Mouse (Mus musculus): ENCODE data around the gene Chmp4b. TPM values are rescaled to one million over a fixed set of nuclear protein-coding genes. Genes with fewer than 3 reads are reported as not detected.
A peak's percentile ranks its signal among the peaks of the same experiment; 100 is the strongest.

Chmp4b gene
- polyA plus RNA-seq, 1 experiment from 2014 or later: 29.3 TPM

DNA sequence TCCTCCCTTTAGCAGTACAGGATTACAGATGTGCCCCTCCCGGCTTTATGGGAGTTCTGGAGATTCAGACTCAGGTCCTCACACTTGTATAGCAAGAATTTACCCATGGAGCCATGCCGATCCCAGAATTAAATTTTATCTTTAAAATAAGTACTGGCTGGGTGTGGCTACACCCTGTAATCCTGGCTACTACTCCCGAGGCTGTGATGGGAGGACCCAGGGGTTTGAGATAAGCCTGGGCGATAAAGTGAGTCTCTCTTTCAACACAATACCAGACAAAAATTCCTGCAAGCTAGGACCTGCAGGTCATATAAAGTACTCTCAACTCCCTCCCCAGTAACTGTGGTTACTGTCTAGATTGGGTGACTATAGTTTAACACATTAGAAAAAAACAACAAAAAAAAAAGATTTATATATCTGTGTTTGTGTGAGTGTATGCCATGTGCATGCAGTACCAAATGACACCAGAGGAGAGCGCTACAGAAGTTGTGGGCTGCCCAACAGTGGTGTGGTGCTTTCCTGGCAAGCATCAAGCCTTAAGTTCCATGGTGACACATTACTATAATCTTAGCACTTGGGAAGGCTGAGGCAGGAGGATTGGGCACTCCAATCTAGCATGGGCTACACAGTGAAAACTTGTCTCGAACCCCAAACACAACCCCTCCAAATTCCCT lies 8.7 kb upstream of the Chmp4b start:
- H3K4me1 ChIP-seq: no peaks in the 10 kb centered on the region
- 88% methylated on average over 6 of the region's 6 CpGs for WGBS
- H3K4me2 ChIP-seq (replicated peaks): no peak overlapping the region
- no peak overlapping the region for H3K9ac ChIP-seq
- no peak for ATAC-seq (ENCODE audit: insufficient number of reproducible peaks, insufficient read depth, low FRiP score, low TSS enrichment)
- no peak overlapping the region for H3K4me3 ChIP-seq
- H3K27me3 ChIP-seq: no peaks in the 10 kb centered on the region
- H3K36me3 ChIP-seq: peaks cover 60% of the 10 kb centered on the region
- H3K27ac ChIP-seq: no peak overlapping the region
- peaks cover 6% of the 10 kb centered on the region; the same call in 1 of the 2 replicates for H3K9me3 ChIP-seq

DNA sequence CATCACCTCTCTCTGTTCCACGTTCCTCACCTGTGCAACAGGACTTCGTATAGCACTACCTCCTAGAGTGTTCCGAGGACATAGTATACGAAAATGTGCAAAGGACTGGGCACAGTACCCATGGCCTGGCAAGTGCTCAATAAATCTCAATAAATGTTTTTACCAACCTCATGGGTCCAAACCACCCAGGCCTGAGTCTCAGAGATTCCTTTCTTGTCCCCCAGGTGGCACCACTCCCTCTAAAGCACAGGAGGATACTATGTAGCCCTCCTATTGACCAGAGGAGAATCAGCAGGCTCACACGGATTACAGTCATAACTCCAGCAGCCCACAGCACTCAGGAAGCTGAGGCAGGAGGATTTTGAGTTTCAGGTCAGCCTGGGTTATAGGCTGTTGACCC lies 4.9 kb upstream of the Chmp4b start:
- H3K27ac ChIP-seq: no peak overlapping the region
- H3K36me3 ChIP-seq: peaks cover 33% of the 10 kb centered on the region
- no peak overlapping the region for H3K9ac ChIP-seq
- no peaks in the 10 kb centered on the region; the same call in 1 of the 2 replicates for H3K4me1 ChIP-seq
- no peak overlapping the region for H3K4me2 ChIP-seq (replicated peaks)
- H3K9me3 ChIP-seq: no peaks in the 10 kb centered on the region
- 78% methylated on average over 5 of the region's 5 CpGs for WGBS
- no peak for ATAC-seq (ENCODE audit: insufficient number of reproducible peaks, insufficient read depth, low FRiP score, low TSS enrichment)
- no peak overlapping the region for H3K4me3 ChIP-seq
- H3K27me3 ChIP-seq: no peaks in the 10 kb centered on the region

DNA sequence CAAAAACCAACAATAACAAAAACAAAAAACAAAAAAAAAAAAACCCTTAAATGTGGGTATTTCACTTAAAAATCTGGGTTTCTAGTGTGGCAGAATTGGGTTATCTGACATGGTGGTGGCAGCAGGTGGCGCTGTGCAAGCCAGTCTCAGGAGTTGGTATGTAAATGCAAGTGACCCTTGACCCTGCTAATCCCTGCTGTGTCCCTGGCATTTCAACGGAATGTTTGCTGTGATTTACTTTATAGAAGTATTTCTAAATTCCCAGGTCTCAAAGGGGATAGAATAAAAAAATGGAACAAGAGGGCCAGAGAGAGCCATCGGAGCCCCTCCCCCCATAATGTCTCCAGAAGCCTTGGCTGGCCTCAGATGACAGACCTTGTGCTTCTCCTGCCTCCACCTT lies 3.4 kb upstream of the Chmp4b start:
- Histone ChIP-seq H3K4me1 (no peaks in the 10 kb centered on the region; the same call in 1 of the 2 replicates), H3K9ac (no peak overlapping the region), H3K4me2 (replicated peaks) (no peak overlapping the region), H3K27me3 (no peaks in the 10 kb centered on the region), H3K36me3 (peaks cover 22% of the 10 kb centered on the region), H3K9me3 (no peaks in the 10 kb centered on the region), H3K27ac (no peak overlapping the region), H3K4me3 (no peak overlapping the region)
- ATAC-seq (ENCODE audit: insufficient number of reproducible peaks, insufficient read depth, low FRiP score, low TSS enrichment): no peak
- 27% methylated on average over 3 of the region's 3 CpGs for WGBS

DNA sequence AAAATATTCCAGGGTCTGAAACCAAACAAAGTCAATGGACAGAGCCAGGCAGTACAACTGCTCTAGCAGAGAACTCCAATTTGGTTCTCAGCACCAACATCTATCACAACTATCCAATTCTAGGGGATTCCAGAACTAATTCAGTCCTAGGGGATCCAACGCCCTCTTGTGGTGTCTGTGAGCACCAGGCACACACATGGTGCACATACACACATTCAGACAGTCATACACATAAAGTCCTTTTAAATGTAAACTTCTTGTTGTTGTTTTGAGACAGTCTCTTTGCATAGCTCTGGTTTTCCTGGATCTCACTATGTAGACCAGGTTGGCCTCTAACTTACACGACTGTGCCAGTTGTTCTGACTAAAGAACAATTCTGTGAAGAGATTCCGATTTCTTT lies 1.1 kb upstream of the Chmp4b start:
- 86% methylated on average over 3 of the region's 3 CpGs for WGBS
- no peak overlapping the region for H3K9ac ChIP-seq
- H3K27me3 ChIP-seq: no peaks in the 10 kb centered on the region
- no peaks in the 10 kb centered on the region for H3K9me3 ChIP-seq
- no peak overlapping the region for H3K4me2 ChIP-seq (replicated peaks)
- 0 out of 2 replicates have a peak, but pooled peaks cover 5% of the 10 kb centered on the region for H3K36me3 ChIP-seq
- ATAC-seq (ENCODE audit: insufficient number of reproducible peaks, insufficient read depth, low FRiP score, low TSS enrichment): no peak
- no peaks in the 10 kb centered on the region; the same call in 1 of the 2 replicates for H3K4me1 ChIP-seq
- H3K27ac ChIP-seq: no peak overlapping the region
- H3K4me3 ChIP-seq: no peak overlapping the region

DNA sequence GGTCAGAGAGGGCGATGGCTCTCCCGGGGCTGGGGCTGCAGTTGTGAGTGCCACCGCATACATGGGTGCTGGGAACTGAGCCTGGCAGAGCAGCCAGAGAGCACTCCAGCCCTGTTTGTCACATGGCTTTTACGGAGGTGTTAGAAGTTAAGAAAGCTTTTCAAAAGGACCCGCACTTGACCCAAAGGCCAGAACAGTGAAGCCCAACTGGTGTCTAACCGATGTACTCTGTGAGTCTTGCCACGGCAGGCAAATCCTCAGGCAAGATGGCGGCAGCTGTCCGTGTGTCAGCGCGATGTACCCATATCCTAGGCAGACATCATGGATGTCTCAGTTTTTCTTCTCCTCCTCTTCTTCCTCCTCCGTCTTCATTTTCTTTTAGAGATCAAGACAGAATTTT lies 3.5 kb downstream of the Chmp4b start:
- no peak overlapping the region for H3K9ac ChIP-seq
- no peak overlapping the region for H3K27ac ChIP-seq
- no peaks in the 10 kb centered on the region for H3K36me3 ChIP-seq
- H3K27me3 ChIP-seq: no peaks in the 10 kb centered on the region
- no peak overlapping the region for H3K4me2 ChIP-seq (replicated peaks)
- ATAC-seq (ENCODE audit: insufficient number of reproducible peaks, insufficient read depth, low FRiP score, low TSS enrichment): no peak
- peaks cover 17% of the 10 kb centered on the region for H3K4me1 ChIP-seq
- H3K4me3 ChIP-seq: no peak overlapping the region
- H3K9me3 ChIP-seq: no peaks in the 10 kb centered on the region
- 97% methylated on average over 12 of the region's 12 CpGs for WGBS

DNA sequence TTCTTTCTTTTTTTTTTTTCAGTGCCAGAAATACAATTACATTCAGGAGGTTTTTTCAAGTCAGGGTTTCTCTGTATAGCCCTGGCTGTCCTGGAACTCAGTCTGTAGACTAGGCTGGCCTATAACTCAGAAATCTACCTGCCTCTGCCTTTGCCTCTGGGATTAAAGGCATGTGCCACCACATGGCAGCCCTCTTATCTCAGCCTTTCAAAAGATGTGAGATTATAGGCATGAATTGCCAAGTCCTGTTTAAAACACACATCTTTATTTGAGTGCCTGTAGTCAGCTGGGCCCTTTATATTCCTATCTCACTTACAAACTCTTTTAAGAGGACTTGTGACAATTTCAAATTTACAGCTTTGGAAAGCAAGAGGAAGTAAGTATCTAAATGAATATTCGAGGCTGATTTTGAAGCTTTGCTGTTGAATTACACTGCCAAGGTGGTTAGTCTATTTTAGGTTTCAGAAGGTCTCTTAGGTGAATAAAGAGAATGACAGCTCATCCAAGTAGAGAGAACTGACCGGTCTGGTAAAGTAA lies 4.4 kb downstream of the Chmp4b start:
- WGBS: 87% methylated on average over 2 of the region's 2 CpGs
- no peaks in the 10 kb centered on the region for H3K9me3 ChIP-seq
- peak overlapping the region; percentile 85; the same call in 1 of the 2 replicates for H3K4me3 ChIP-seq
- peaks cover 4% of the 10 kb centered on the region for H3K36me3 ChIP-seq
- H3K27me3 ChIP-seq: no peaks in the 10 kb centered on the region
- peaks cover 17% of the 10 kb centered on the region for H3K4me1 ChIP-seq
- ATAC-seq (ENCODE audit: insufficient number of reproducible peaks, insufficient read depth, low FRiP score, low TSS enrichment): no peak
- 0 out of 2 replicates have a peak overlapping the region, but pooled peaks have one; percentile 30 for H3K27ac ChIP-seq
- peak overlapping the region; percentile 90 for H3K4me2 ChIP-seq (replicated peaks)
- no peak overlapping the region for H3K9ac ChIP-seq

DNA sequence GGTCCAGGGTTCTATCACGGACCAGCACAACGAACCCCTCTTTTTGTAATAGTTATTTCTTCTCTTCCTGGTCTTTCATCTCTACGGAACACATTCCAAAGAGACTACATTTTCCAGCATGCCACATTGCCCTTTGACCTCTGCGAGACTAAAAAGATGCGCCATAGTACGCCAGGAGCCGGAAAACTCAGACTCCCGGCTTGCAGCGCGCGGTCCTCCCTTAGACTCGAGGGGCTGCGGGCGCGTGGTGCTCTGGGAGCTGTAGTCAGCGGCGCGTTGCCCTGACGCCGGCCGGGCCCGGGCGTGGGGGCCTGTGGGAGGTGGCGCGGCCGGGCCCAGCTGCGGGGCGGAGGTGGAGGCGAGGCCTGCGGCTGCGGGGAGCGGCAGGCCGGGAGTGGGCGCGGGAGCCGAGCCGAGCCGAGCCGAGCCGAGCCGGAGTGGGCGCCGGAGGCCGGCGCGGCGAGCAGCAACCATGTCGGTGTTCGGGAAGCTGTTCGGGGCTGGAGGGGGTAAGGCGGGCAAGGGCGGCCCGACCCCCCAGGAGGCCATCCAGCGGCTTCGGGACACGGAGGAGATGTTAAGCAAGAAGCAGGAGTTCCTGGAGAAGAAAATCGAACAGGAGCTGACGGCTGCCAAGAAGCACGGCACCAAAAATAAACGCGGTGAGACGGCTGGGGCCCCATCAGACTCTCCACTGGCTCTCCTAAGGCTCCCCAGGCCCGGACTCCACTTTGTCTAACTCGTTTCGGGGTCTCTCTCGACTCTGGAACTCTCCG lies 5.4 kb downstream of the Chmp4b start:
- WGBS: under 1% methylated on average over 64 of the region's 67 CpGs
- H3K36me3 ChIP-seq: peaks cover 12% of the 10 kb centered on the region
- H3K27me3 ChIP-seq: no peaks in the 10 kb centered on the region
- H3K27ac ChIP-seq: peak overlapping the region; percentile 89
- peaks cover 17% of the 10 kb centered on the region for H3K4me1 ChIP-seq
- H3K9ac ChIP-seq: peak overlapping the region; percentile 93
- peak overlapping the region; percentile 90 for H3K4me2 ChIP-seq (replicated peaks)
- no peaks in the 10 kb centered on the region for H3K9me3 ChIP-seq
- peak overlapping the region; percentile 85 for H3K4me3 ChIP-seq
- ATAC-seq (ENCODE audit: insufficient number of reproducible peaks, insufficient read depth, low FRiP score, low TSS enrichment): peak; percentile 99

DNA sequence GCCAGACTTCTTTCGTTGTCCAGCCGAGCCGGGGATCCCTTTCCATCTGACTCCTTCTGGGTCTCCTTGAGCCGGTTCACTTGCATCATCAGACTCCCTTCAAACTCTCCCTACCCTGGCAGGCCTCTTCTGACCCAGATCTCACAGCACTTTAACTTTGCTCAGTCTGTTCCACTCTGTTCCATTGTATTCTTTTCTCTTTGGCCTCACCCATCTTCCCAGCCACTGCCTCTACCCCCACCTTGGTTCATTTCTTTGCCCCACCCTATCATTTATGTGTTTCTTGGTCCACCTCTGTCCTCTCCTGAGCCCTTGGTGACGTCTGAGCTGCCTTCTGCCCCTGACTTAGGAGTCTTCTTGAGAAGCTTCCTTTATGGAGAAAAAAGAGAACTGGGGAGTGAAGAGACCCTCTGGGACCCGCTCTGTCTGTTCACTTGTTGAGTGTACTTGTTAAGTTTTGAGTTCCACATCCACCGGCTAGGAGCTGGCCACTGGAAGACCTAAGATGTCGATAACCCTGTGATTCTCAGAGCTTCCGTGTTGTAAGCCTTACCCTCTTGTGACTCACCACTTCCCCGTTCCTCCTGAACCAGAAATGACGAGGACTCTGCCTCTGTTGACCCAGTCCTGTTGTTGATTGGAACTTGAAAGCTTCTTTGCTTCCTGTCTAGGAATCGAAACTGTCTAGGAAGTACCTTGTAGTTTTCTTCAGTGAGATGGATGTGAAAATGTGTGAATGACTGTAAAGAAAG lies 6.2 kb downstream of the Chmp4b start:
- peak overlapping the region; percentile 89 for H3K27ac ChIP-seq
- H3K4me3 ChIP-seq: peak overlapping the region; percentile 85
- no peaks in the 10 kb centered on the region for H3K9me3 ChIP-seq
- no peak for ATAC-seq (ENCODE audit: insufficient number of reproducible peaks, insufficient read depth, low FRiP score, low TSS enrichment)
- H3K9ac ChIP-seq: peak overlapping the region; percentile 93
- H3K36me3 ChIP-seq: peaks cover 15% of the 10 kb centered on the region
- H3K4me1 ChIP-seq: peaks cover 17% of the 10 kb centered on the region
- WGBS: 10% methylated on average over 12 of the region's 12 CpGs
- H3K4me2 ChIP-seq (replicated peaks): peak overlapping the region; percentile 90
- no peaks in the 10 kb centered on the region for H3K27me3 ChIP-seq

DNA sequence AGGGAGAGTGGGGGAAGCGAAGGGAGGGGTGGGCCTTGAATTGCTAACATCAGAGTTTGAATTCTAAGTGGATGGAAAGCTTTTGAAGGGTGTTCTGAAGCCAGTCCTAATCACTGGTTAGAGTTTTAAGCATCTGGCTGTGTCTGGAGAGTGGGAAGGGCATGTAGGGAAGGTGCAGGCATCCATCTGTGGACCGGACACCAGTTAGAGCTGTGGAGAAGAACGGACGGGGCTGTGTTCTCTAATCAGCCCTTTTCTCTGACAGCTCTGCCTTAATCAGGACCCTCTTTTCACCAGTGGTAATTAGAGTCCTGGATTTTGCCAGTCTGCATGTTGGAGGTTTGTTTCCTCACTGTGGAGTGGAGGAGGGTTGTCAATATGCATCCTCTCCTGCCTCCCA lies 7.6 kb downstream of the Chmp4b start:
- 74% methylated on average over 4 of the region's 4 CpGs for WGBS
- Histone ChIP-seq H3K27me3 (no peaks in the 10 kb centered on the region), H3K36me3 (peaks cover 18% of the 10 kb centered on the region), H3K4me1 (peaks cover 17% of the 10 kb centered on the region), H3K4me3 (no peak overlapping the region), H3K9me3 (no peaks in the 10 kb centered on the region), H3K27ac (0 out of 2 replicates have a peak overlapping the region, but pooled peaks have one; percentile 30), H3K9ac (no peak overlapping the region), H3K4me2 (replicated peaks) (peak overlapping the region; percentile 90)
- no peak for ATAC-seq (ENCODE audit: insufficient number of reproducible peaks, insufficient read depth, low FRiP score, low TSS enrichment)

DNA sequence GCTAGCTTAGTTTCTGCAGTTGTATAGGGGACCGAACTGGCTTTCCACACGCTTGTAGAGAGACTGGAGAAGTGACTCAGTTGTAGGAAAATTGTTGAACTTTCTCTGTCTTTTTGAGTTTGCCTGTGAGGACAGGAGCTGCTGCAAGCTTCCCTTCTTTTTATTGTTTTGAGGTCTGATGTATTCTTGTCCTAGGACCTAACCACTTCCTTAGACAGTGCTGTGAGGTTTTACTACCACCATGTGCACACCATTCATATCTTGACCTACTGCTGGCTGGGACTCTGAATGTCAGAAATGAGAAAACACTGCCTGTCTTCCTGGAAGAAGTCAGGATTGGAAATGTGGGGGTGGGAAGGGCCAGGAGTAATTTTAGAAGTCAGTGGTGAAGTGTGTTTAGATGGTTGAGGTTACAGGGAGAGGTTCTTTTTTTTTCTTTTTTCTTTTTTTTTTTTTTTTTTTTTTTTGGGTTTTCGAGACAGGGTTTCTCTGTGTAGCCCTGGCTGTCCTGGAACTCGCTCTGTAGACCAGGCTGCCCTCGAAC lies 8.1 kb downstream of the Chmp4b start:
- H3K4me1 ChIP-seq: peaks cover 17% of the 10 kb centered on the region
- H3K4me3 ChIP-seq: no peak overlapping the region
- H3K9ac ChIP-seq: no peak overlapping the region
- WGBS: 86% methylated on average over 3 of the region's 5 CpGs
- H3K36me3 ChIP-seq: peaks cover 18% of the 10 kb centered on the region
- H3K4me2 ChIP-seq (replicated peaks): peak overlapping the region; percentile 90
- ATAC-seq (ENCODE audit: insufficient number of reproducible peaks, insufficient read depth, low FRiP score, low TSS enrichment): no peak
- H3K27me3 ChIP-seq: no peaks in the 10 kb centered on the region
- 0 out of 2 replicates have a peak overlapping the region, but pooled peaks have one; percentile 30 for H3K27ac ChIP-seq
- H3K9me3 ChIP-seq: no peaks in the 10 kb centered on the region

DNA sequence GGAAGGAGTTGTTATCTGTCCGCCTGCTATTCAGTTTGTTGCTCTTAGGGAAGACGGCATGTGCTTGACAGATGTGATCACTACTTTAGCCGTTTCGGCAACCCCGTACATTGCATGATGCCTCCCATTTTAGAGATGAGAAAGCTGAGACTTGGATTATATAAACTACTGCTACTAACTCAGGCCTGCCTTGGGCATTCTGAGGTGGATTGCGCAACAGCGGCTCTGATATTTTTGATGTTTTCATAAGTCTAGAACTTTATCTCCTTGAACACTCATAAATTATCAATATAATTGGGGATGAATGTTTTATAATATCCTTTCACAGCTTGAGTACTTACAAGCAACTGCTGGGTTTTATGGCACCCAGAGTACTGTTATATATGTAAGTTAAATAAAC lies 17.2 kb downstream of the Chmp4b start:
- H3K4me2 ChIP-seq (replicated peaks): no peak overlapping the region
- H3K4me3 ChIP-seq: no peak overlapping the region
- 61% methylated on average over 7 of the region's 7 CpGs for WGBS
- H3K9ac ChIP-seq: no peak overlapping the region
- H3K4me1 ChIP-seq: peaks cover 8% of the 10 kb centered on the region
- H3K9me3 ChIP-seq: no peaks in the 10 kb centered on the region
- no peaks in the 10 kb centered on the region for H3K27me3 ChIP-seq
- H3K27ac ChIP-seq: no peak overlapping the region
- peaks cover 18% of the 10 kb centered on the region for H3K36me3 ChIP-seq
- ATAC-seq (ENCODE audit: insufficient number of reproducible peaks, insufficient read depth, low FRiP score, low TSS enrichment): no peak

All from embryonic facial prominence, embryonic 12.5 days (tissue).